Mouse (Mus musculus) brain, embryonic 14.5 days (tissue): ENCODE measurements at regions not wholly inside any gene's neighbourhood (a gene's known extent, or its start where the extent isn't known, plus 50 kb on each side); places are given as distances from the start of the nearest gene placed in this dataset.

Source experiments
- CTCF ChIP-seq: fragments of 200-500 bp; IDR thresholded peaks from 2 replicates; pipeline ENCODE4 v1.5.1; 2012; ENCODE audit warnings: inconsistent platforms, mild to moderate bottlenecking, moderate library complexity, borderline replicate concordance; ENCODE audit not compliant: insufficient read depth, insufficient read length; ENCODE audit errors: extremely low read depth
- POLR2A ChIP-seq: fragments of 200-500 bp; IDR thresholded peaks from 2 replicates; pipeline ENCODE4 v1.6.1; 2012; ENCODE audit warnings: mild to moderate bottlenecking, inconsistent platforms, borderline replicate concordance; ENCODE audit not compliant: poor library complexity, insufficient read depth, insufficient read length, severe bottlenecking; ENCODE audit errors: extremely low read depth

GRCm38 (mm10) chr4:32101002-32101401 is 137.1 kb downstream of the Map3k7 start:
- TF ChIP-seq CTCF (no peak), POLR2A (no peak)
